Mouse (Mus musculus) c-Kit-positive CD71-positive TER-119-negative erythroid progenitor cells, embryonic 14.5 days (primary cell): ENCODE data around the gene Snx1.

Experiments
- DNase-seq: peaks from one replicate; pipeline ENCODE4 v3.0.0-alpha.2; 2013; ENCODE audit warnings: low read depth

Gene Snx1

GRCm38 (mm10) chr9:66049931-66050601, 76.3 kb downstream of the Snx1 start:
- no peak for DNase-seq

- DNase-seq = no peak
These were observed 83.1 kb downstream of the Snx1 start for GRCm38 (mm10) chr9:66043241-66043640.

- no peak for DNase-seq
These were observed 84.1 kb downstream of the Snx1 start for GRCm38 (mm10) chr9:66042331-66042730.

- no peak for DNase-seq
These were observed 85.6 kb downstream of the Snx1 start for GRCm38 (mm10) chr9:66040801-66041200.

- no peak for DNase-seq
These were observed 87.1 kb downstream of the Snx1 start for GRCm38 (mm10) chr9:66039290-66039689.

GRCm38 (mm10) chr9:66038581-66038980, 87.8 kb downstream of the Snx1 start:
- no peak for DNase-seq
